Mouse (Mus musculus) natural killer cell, adult 2 months (primary cell): Measurements from ENCODE around the gene Cpeb4.
A peak's percentile ranks its signal among the peaks of the same experiment; 100 is the strongest.

ENCODE experiments used
- DNase-seq, 2 experiments: peaks; one replicate each; pipeline ENCODE4 v3.0.0; 2022; ENCODE audit warnings: low spot score in 2 of 2

The Cpeb4 gene

DNA sequence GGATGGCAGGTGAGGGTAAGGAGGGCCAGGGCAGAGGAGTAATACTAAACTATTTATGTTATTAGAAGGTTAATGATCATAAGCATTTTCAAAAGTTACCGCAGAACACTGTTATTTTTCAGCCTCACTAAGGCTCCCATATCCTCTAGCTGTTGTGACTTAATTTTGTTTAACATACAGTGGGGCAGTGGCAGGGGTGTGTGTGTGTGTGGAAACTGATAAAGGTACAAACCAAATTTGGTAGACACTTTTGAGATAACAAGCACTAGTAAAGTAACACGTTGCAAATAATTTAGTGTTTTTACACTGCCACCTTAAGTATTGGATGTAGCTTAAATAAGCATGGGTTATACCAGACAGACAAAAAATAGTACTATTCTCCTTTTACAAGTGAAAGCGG, 24.9 kb downstream of the Cpeb4 start:
- DNase-seq, result no peak

DNA sequence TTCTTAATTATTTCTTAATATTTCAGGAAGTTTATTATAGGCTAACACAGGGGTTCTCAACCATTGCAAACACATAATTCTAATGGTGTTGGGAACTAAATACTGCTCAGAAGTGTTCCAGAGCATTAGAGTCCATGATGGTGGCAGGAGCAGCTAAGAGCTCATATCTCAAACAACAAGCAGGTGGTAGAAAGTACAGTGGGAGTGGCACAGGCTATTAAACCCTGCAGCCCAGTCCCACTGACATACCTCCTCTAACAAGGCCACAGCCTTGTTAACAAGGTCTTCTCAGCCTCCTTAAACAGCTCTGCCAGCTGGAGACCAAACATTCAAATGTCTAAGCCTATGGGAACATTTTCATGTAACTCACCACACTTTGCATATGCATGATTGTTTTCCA, 27.2 kb downstream of the Cpeb4 start:
- DNase-seq, result no peak

DNA sequence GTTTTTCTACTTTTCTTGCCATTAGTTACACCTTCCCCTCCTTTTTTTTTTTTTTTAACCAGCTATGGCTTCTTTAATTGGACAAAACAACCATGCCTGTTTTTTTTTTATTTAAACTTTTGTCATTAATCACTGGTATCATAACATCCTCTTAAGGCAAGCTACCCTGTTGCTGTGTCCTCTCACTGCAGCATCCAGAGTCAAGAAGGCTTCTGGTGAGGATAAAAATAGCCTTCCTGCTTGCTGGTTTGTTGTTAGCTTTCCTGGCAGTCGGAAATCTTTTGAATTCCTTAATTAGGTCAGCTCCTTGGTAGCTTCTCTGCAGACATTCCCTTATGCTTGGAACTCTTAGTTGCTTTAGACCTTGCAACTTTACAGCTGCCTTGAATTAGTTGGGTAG, 28.7 kb downstream of the Cpeb4 start:
- no peak for DNase-seq

- DNase-seq, result no peak
These were observed 30.4 kb downstream of the Cpeb4 start for GRCm38 (mm10) chr11:31902251-31903001.

- no peak for DNase-seq
These were observed 34.5 kb downstream of the Cpeb4 start for GRCm38 (mm10) chr11:31906499-31906898.

- DNase-seq, result no peak
These were observed 35.6 kb downstream of the Cpeb4 start for GRCm38 (mm10) chr11:31907650-31908049.

DNA sequence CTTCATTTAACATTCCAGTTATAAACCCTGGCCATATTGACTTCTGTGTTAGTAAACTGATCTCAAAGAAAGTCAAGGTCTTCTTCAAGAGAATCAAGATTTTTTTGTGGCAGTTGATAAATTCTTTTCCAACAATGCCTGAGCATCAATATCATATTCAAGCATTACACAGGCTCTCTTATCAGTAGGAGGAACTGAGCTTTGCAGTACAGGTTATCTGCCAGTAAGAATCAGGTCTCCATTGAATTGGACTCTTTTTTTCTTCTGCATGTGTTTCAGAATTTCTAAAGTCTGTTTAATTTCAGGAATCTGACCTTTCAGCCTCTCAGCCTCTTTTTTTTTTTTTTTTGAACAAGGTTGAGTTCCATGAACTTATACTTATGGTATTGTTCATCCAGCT, 40.9 kb downstream of the Cpeb4 start:
- DNase-seq, result no peak

DNA sequence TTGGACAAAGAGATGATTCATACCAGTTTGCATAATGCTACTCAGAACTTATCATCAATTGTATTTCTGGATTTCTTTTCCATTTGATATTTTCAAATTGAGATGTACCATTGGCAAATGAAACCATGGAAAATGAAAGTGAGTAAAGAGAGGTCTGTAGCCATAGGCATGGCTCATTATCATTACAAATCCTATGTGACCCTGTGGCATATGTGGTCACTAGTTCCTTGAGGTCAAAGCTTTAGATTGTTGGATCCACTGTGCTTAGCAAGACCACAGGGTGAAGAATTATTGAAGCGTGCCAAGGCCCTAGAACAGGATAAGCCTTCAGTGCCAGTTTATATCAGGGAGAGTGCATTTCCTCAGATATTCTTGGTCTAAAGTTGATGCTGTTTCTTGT, 45.8 kb downstream of the Cpeb4 start:
- DNase-seq, result no peak

DNA sequence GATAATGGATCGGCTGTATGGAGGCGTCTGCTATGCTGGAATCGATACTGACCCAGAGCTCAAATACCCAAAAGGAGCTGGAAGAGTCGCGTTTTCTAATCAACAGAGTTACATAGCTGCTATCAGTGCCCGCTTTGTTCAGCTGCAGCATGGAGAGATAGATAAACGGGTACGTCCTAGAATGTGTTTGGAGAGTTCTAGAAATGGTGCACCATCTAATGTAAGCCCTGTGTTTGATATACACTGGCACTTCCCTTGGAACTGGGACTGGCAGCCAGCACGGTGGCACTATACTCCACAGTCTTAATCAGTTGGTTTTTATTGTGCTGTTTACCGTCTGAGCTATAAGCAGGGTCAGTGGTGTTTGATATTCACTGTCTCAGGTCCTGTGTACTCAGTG, 58.0 kb downstream of the Cpeb4 start:
- no peak for DNase-seq

DNA sequence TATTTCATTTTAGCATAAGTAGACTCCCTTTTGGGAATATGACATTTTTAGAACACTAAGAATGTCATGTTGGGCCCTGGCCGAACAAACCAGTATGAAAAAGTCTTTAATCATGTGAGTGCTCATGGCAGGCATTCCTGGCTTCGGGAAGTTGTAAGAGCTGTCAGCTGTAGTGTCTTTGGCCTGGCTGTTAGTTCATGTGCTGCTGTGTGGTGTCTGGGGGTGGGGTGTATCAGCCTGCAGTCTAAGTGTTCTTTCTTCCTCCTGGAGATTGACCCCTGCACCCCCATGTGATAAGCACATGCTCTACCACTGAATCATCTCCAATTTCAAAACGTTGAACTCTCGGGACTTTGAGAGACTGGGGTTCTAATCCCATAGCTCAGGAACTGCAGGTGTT, 63.6 kb downstream of the Cpeb4 start:
- DNase-seq, result no peak

- DNase-seq, result no peak
These were observed 65.0 kb downstream of the Cpeb4 start for GRCm38 (mm10) chr11:31936910-31937525.

DNA sequence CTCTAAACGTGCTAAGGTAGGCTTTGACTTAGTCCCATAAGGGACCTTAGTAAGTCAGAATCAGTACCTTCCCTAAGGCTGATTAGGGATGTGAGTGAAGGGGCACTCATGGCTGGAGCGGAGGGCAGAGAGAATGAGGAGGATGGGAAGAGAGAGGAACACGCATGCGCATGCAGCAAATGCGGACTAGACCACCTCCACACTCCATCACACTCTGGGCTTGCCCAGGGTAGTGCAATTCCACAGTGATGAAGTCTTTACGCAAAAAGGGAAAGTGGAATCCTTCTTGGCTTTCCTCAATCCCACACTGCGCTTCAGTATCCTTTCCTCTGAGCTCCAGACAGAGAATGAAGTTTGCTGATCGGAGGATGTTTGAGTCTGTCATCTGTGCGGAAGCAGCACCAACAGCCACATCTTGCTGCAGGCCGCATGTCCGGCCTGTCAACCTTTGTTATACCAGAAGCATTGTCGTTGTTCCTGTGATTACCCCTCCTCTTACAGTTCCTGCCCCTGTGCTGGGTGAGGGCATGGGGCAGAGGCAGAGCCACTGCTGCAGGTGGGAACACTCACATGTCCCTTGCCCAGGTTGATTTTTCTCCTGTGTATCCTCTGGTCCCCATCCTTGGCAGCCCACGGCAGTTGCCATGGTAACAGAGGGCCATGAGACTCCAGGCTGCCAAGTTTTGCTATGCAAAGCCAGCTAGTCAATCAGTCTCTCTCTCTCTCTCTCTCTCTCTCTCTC, 69.1 kb downstream of the Cpeb4 start:
- DNase-seq, result no peak

DNA sequence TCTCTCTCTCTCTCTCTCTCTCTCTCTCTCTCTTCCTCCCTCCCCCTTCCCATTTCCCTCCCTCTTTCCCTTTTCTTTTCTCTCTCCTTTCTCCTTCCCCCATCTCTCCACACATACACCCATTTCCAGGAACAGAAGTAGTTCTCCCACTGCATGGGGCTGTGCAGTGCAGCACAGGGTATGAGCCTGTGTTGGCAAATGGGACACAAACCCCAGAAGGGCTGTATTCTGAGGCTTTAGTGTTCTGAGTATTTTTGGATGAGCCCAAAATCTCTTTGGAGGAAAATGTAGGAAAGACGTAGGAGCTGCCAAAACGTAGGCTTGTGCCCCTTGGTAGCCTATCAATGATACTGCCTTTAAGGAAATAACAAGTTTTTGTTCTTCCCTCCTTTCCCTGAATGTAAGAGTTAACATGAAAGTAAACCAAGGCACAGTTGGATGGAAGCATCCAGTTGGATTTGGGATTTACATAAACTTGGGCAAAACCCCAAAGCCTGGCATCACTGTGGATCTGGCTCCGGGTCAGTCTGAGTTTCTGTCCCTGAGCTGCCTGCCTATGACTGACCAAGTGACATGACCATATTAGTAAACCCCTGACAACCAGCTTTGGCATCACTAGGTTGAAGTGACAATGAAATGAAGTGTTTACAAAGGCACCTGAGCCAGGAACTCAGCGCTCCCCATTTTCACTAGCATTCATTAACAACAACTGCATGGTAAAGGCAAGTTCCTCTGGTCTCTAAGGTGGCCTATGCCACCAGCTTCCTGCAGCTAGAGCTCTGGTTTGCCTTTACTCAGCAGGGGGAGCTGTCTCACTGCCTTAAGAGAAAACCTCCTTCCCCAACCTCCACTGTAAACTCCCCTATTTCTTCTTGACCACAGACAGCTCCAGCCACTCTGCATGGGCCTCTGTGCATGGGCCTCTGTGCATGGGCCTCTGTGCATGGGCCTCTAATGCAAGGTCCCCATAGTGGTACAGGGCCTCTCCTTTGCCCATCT, 69.9 kb downstream of the Cpeb4 start:
- DNase-seq, result no peak

DNA sequence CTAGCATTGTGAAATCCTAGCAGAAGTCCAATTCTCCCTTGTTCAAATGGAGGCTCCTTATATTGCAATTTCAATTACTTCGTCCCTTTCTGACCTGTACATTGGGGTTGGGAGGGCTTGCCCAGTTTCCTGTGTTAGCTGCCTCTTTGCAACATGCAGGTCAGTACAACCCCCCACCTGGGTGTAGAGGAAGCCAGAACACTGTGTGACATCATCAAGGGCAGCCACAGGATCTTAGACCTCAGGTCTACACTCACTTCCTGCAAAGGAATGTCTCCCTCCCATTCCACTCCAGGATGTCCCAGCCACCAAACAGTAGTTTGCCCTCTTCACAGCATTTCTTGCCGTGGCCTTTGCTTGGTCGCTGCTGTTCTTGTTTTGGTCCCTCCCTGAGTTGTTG, 73.5 kb downstream of the Cpeb4 start:
- DNase-seq, result no peak

DNA sequence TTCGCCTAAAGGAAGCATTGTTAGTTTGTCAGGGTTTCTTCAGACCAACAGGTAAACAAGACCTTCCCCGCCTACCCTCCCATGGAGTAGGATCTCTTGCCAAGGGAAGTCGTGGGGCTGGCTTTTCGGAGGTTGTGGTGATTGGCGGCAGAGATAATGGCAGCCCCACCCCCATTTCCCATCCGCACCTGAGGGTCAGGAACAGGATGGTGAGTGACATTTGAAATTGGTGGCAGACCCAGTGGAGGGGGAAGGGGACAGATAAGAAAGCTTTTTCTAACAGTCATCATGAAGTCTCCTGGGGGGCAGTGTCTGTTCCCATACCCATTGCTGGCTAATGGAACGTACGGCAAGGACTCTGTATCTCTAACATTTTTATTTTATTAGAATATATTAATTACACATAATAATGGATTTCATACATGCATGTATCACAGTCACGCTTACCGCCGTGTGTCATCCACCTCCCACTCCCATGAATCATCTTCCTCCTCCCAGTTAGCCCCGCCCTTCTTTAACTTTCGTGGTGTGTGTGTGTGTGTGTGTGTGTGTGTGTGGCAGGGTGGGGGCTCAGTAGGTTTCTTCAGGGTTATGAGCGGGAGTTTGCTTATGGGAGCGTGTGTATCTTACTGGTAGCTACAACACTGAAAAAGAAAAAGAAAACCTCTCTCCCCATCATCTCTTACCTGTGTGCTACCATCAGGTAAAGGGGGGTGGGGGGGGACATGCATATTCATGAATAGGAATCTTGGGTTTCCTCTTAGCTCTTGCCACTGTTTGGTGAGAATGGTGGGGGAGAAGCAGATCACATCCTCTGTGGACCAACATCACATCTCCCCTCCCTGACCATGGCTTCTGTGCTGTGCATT, 76.7 kb downstream of the Cpeb4 start:
- DNase-seq, result no peak

- peak; percentile 52 to 66 for DNase-seq
These were observed 77.3 kb downstream of the Cpeb4 start for GRCm38 (mm10) chr11:31949331-31949785.

DNA sequence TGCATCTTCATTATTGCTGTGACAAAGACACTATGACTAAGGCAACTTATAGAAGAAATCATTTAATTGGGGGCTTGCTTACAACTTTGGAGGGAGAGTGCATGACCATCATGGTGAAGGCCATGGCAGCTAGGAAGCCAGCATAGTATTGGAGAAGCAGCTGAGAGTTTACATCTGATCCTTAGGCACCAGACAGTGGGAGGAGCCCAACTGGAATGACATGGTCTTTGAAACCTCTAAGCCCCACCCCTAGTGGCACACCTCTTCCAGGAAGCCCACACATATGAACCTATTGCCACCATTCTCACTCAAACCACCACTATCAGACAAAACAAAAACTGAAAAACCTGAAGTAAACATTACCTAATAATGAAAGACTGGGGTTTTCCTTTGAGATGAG, 88.1 kb downstream of the Cpeb4 start:
- DNase-seq, result no peak

- DNase-seq, result no peak
These were observed 92.0 kb downstream of the Cpeb4 start for GRCm38 (mm10) chr11:31963993-31964392.

DNA sequence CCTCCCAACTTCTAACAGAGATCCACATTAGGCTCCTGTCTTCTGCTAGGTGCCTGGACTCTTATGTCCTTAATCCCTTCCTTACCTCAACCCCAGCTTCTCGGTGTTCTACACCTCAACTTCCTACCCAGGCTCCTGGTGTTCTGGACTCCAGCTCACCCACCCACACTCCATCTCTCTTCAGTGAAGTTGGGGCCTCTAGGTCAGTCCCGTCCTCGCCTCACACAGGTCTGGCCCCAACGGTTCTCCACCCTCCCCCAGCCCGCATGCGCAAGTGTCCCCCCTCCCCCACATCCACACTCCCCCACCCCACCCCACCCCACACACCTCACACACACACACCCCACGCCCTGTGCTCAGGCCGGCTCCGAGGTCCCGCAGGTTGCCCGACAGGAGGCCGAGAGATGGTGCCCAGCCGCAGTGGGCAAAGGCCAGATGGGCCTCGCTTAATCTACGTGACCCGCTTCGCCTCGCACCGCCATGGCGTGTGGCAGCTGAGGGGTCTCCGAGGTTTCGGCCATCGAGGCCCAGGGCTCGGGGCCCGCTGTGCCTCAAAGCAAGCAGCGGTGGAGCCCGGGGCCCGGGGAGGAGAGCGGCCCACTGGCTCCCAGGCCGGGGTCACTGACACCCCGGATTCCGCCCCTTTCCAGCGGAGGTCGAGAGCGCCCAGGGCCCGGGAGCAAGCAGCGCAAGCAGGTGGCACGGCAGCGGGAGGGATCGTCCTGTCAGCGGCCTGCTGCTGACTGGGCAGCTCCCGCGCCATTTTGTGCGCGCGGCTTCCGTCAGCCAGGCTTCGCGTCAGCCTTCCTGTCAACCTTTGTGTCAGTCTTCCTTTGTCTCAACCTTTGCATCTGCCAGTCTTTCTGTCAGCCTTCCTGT, 93.5 kb downstream of the Cpeb4 start, which contains the start of gene 4930524B15Rik:
4930524B15Rik (plus strand) TSS at position 337 of the 879 bp plus-strand sequence.
- DNase-seq, result no peak

GRCm38 (mm10) chr11:31974132-31974531, 102.1 kb downstream of the Cpeb4 start:
- no peak for DNase-seq
